Mouse (Mus musculus) MEL (cell line): ENCODE data around the gene Purb.

Source experiments
- CTCF ChIP-seq, 3 experiments: IDR thresholded peaks in 2 of 3; conservative IDR thresholded peaks in 1 of 3; 2 replicates each; pipeline ENCODE4 v1.5.1; 2011 to 2012; ENCODE audit warnings: low read length in 3 of 3, low read depth in 2 of 3, mild to moderate bottlenecking in 2 of 3, improper control_type of control experiment in 1 of 3, inconsistent platforms in 1 of 3, mixed read lengths in 1 of 3, moderate library complexity in 1 of 3; ENCODE audit not compliant: control insufficient read depth in 1 of 3, insufficient read depth in 1 of 3, poor library complexity in 1 of 3, severe bottlenecking in 1 of 3
- E2F4 ChIP-seq: IDR thresholded peaks from 2 replicates; pipeline ENCODE4 v1.6.1; 2011; ENCODE audit warnings: low read depth, low read length, improper control_type of control experiment, borderline replicate concordance
- HCFC1 ChIP-seq: IDR thresholded peaks from 2 replicates; pipeline ENCODE4 v1.6.1; 2012; ENCODE audit warnings: low read depth, mild to moderate bottlenecking, inconsistent platforms, low read length, improper control_type of control experiment, moderate library complexity
- JUND ChIP-seq: IDR thresholded peaks from 2 replicates; pipeline ENCODE4 v1.6.1; 2011; ENCODE audit warnings: low read depth, mild to moderate bottlenecking, improper control_type of control experiment, low read length
- KAT2A ChIP-seq: conservative IDR thresholded peaks from 2 replicates; pipeline ENCODE4 v1.6.1; 2012; ENCODE audit warnings: low read depth, low read length, improper control_type of control experiment, inconsistent platforms
- MXI1 ChIP-seq: IDR thresholded peaks from 2 replicates; pipeline ENCODE4 v1.6.1; 2011; ENCODE audit warnings: mild to moderate bottlenecking, low read depth, low read length, improper control_type of control experiment
- MYB ChIP-seq: IDR thresholded peaks from 2 replicates; pipeline ENCODE4 v1.6.1; 2011; ENCODE audit warnings: mild to moderate bottlenecking, low read depth, low read length, improper control_type of control experiment
- POLR2AphosphoS5 ChIP-seq: IDR thresholded peaks from 2 replicates; pipeline ENCODE4 v1.6.1; 2012; ENCODE audit warnings: low read depth, borderline replicate concordance, mild to moderate bottlenecking, inconsistent platforms, low read length, moderate library complexity, mixed read lengths
- UBTF ChIP-seq: IDR thresholded peaks from 2 replicates; pipeline ENCODE4 v1.6.1; 2012; ENCODE audit warnings: low read depth, mild to moderate bottlenecking, inconsistent platforms, low read length, improper control_type of control experiment, moderate library complexity, borderline replicate concordance; ENCODE audit not compliant: insufficient read depth

- TF ChIP-seq UBTF (no peak), CTCF (IDR thresholded peaks at IDR 0.05 in 2 of 3, conservative IDR thresholded peaks at IDR 0.05 in 1 of 3; ENCODE audit: control insufficient read depth in 1 of 3, insufficient read depth in 1 of 3, low read depth in 2 of 3, low read length in 3 of 3, poor library complexity in 1 of 3, severe bottlenecking in 1 of 3) (no peak), JUND (no peak), POLR2AphosphoS5 (no peak), MXI1 (no peak), MYB (no peak), HCFC1 (no peak), KAT2A (no peak), E2F4 (no peak)
Observed at GRCm38 (mm10) chr11:6481669-6482185, 6.0 kb upstream of the Purb start.
